Mouse (Mus musculus) heart, postnatal 14 days (tissue): ENCODE results near the gene Psmd1. TPM values are rescaled to one million over a fixed set of nuclear protein-coding genes. Genes with fewer than 3 reads are reported as not detected.

Experiments used
- DNase-seq, 2 experiments: peaks; one replicate each; pipeline ENCODE4 v3.0.0; 2021 to 2022
- intact Hi-C: fragments of 180-260 bp; cut with DNase I; formaldehyde crosslinking; loops from one replicate; pipeline ENCODE4 v1.15.1; 2025
- total RNA-seq, 2 experiments: library from RNA; stranded (reverse); gene quantifications; 2 replicates each; pipeline ENCODE4 v1.2.3; 2021

Gene Psmd1
- total RNA-seq, 2 experiments from 2014 or later: 98.5 to 105 TPM

DNA sequence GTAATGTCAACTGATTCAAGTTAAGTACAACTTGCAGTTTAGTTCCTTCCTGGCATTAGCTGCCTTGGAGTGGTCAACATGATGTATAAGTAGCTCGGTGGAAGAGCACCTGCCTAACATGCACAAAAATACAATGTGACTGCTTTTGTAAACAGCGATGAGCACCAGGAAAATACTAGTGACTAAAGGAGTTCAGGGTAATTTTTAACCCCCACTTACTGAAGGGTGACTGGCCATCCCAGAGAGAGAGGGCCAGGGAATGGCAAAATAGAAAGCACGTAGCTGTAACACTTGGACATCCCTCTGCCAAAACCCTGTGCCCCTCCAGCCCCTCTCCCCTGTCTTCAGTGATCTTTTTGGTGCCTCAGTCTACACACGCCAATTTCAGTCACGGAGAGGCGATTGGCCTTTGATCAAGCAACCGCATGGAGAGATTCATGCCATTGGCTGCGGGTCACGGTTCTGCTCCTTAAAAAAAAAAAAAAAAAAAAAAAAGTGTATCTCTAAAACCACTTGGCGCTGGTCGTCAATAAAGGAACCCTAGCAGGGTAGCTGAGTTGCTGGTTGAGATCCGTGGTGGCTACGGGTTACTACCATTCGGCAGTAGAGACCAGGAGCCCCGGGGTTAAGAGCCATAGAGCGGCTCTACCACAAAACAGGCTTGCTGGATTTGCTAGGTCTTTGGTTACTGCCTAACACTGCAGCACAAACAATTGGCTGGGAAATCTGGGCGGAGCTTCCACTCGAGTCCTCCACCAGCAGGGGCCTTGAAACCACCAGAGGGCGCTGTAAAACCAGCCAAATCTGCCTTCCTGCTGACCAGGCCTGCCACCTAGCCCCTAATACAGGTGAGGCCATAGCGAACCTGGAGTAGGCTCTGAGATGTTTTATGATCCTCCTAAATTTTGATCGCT, 5.1 kb upstream of the Psmd1 start:
- DNase-seq: peak; percentile 91 to 96
- intact Hi-C loops: no loop called here

DNA sequence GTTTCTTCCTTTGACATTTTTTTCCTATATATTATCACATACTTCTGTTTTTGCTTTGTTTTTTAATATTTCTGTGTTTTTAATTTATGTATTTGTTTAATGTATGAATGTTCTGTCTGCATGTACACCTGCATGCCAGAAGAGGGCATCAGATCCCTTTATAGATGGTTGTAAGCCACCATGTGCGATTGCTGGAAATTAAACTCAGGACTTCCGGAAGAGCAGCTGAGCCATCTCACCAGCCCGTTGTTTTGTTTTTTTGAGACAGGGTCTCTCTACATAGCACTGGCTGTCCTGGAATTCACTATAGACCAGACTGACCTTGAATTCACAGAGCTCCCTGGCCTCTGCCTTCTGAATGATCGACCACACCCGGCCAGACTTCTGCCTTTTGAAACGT, 1.7 kb upstream of the Psmd1 start:
- intact Hi-C loops: loop anchor here (5.0 kb wide), 1 partner anchor 80 kb away; no protein-coding TSS in a partner anchor
- DNase-seq: no peak

DNA sequence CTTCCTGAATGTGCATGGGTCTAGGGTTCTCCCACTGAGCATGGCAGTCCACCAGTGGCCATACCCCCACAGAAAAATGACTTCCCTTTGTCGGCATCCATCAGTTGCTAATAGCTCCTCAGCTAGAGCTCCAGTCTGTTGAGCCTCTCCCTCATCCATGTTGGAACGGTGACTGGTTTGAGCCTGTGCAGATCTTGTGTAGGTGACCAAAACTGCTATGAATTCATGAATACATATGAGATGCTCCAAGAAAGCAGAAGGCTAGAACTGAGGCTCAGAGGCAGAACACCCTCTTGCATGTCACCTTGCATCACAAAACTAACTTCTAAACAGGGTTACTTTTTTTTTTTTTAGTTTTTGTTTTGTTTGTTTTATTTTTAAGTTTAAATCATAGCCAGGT, 12.4 kb downstream of the Psmd1 start:
- intact Hi-C loops: no loop called here

DNA sequence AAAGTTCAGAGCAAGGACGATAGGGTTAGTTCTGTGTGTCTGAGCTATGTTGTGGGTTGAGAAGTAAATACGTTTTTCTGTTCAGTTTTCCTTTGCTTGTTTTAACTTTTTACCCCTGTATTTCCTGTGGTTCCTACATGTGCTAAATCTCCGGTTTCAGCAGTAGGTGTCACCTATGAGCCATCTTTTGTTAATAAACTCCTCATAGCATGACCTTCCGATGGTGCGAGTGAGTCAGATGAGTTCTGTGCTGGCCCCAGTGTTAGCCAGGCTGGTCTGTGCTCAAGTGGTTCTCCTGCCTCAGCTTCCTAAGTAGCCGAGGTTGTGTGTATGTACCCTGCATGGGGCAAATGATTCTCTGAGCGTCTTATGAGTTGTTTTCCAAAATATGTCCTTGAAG, 30.2 kb downstream of the Psmd1 start:
- intact Hi-C loops: loop anchor here (10.0 kb wide), 1 partner anchor 250 kb away; no protein-coding TSS in a partner anchor

More for the DNA sequence above, 12.4 kb downstream of the Psmd1 start:
- DNase-seq: no peak

DNA sequence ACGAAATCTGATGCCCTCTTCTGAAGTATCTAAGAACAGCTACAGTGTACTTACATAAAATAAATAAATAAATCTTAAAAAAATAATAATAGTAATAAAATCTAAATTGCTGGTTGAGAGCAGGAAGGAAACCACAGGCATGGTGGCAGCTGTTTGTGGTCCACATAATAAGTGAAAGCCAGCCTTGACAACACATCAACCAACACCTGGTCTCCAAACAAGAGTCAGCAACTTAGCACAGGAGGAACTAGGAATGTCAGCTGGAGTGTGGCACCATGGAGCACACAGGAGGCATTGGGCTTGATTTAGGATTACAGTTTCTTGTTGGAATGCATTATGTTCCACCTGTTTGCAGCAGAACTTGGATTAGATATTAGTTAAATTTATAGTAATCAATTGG, 40.9 kb downstream of the Psmd1 start:
- DNase-seq: no peak
- intact Hi-C loops: no loop called here

More for the DNA sequence above, 30.2 kb downstream of the Psmd1 start:
- DNase-seq: no peak

DNA sequence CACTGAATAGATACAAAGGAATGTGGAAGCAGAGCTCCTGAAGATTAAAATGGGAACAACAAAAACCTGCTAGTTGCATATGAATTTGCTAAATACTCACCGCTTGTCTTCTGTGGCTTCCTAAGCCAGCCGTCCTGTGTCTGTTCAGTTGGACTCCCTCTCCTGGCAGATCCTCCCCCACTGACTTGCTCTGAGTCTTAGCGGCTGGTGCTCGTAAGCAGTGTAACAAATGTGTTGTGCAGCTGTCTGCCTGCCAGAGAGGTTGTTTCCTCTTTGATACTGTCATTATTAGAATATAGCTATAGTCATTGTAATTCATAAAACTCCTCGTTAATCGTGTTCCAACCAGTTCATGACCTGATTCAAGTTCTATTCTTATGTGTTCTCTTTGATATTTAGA, 47.6 kb downstream of the Psmd1 start, which contains the start of gene Htr2b:
Gene Htr2b (minus strand): TSS at position 192 of the 400 bp plus-strand sequence.
- peak; percentile 49 to 66 for DNase-seq

DNA sequence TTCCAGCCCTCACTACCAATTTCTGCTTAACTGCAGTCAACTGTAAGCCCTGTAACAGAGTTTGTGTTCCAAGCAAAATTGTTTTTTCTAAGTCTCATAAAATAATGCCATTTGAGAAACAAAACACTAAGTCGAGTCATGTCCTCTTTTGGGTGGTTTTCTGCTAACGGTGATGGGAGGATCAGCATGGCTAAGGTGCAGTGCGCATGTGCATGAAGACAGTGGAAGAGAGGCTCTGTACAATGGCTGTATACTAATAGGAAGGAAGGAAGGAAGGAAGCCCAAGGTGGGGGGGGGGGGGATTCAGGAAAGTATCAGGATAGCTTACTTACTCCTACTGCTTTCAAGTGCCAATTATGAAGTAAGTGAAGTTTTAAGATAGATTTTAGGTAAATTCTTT, 50.0 kb downstream of the Psmd1 start:
- no peak for DNase-seq
- intact Hi-C loops: no loop called here

More for the DNA sequence above, 47.6 kb downstream of the Psmd1 start, which contains the start of gene Htr2b:
- intact Hi-C loops: no loop called here

DNA sequence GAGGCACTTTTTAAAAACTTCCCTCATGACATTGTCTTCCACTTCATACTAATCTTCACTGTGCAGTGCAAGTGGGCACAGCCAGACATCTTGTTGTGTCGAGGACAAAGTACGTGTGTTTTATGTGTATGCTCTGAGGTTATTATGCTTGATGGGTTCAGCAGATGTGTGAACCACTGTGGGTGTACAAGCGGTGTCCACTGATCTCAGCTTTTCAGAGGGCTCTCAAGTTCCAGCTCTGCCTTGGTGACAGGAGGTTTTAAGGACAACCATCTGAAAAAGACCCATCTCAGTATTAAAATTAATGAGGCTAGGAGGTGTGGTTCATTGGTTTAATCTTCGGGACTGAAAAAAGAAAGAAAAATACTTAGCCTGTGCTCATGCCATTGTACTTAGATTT, 55.4 kb downstream of the Psmd1 start:
- DNase-seq: no peak
- intact Hi-C loops: no loop called here

DNA sequence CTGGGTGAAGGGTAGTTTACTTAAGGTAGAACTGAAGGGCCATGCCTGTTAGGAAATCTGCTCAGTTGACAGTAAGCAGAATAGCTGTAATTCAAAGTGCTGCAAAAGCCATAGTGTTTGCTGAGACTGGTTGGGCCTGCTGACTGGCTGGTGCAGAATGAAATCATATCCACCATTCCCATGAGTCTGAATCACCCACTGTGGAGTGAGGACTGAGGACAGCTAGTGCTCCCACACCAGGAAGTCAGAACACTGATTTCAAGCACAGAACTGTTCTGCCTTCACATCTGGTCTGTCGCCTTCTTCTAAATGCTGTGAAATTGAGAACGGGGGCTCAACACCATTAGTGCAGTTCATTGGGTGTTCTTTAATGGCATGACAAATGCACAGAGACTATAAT, 61.8 kb downstream of the Psmd1 start:
- DNase-seq: no peak
- intact Hi-C loops: no loop called here

DNA sequence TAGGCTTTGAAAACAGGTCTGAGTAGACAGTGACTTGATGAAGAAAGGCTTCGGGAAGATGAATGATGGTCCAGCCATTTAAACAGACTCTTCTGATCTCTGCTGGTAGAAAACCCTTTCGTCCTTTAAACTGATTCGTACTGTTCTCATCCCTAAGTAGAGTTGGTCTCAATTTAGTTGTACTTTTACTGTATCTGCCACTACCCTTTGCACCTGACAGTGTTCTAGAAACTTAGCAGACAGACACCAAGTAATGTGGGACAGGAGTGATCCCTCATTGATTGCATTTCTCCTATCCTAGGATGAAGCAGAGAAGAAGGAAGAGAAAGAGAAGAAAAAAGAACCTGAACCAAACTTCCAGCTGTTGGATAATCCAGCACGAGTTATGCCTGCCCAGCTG, 69.2 kb downstream of the Psmd1 start, which contains the start of gene Gm21972:
Gene Gm21972 (plus strand): TSS at position 301 of the 400 bp plus-strand sequence.
- no peak for DNase-seq
- intact Hi-C loops: no loop called here

DNA sequence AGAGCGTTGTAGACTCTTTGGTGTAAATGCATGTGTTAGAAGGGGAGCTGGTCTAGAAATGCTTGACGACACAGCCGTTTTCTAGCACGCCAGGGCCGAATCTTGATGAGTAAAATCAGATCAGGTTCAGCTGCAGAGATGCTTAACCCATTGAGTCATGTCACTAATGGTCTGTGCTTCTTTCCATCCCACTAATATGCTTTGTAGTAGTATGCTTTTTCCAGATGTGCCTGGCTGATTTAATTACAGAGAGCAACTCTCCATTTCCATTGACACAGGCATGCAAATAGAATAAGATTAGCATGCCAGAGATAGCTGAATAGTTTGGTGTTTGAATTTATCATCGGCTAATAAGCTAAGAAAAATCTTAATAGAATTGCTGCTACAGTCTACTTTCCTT, 71.1 kb downstream of the Psmd1 start:
- no peak for DNase-seq
- intact Hi-C loops: no loop called here

DNA sequence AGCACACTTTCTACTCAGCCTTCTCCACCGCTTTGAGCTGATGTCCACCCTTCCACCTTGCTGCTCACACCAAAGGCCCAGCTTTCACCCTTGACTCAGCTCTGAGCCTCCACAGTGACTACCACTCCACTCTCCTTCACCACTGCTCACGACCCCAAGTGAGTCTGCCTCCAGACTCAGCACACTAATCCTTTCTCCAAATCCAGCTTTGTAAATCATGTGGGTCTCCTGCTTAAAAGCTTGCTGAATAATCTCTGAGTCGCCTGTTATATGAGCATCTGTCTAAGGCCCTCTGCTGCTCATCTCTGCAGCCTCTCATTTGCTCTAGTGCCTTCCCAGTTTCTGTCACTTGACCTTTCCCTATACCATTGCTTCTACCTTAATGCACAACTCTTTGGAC, 76.9 kb downstream of the Psmd1 start:
- intact Hi-C loops: loop anchor here (5.0 kb wide), 1 partner anchor 79 kb away; the partner anchor contains the start of gene Psmd1
- DNase-seq: no peak

DNA sequence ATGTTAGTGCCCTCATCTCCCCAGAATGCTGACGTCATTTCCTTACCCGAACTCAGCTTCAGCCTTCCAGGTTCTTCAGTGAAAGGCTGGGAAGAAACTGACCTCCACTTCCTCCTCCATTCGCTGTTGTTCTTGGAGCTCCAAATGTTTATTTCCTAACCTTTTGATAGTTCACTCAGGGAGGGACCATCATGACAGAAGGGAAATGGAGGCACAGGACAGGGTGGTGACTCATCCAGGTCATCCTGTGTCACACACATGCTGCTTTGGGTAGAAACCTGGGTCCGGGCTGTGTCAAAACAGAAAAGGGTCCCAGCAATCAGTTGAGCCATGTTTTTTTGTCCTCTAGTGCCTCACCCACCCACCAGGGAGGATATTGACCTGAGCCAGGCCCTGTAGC, 79.0 kb downstream of the Psmd1 start:
- intact Hi-C loops: loop anchor here (5.0 kb wide), 1 partner anchor 81 kb away; the partner anchor contains the start of gene Psmd1
- no peak for DNase-seq

DNA sequence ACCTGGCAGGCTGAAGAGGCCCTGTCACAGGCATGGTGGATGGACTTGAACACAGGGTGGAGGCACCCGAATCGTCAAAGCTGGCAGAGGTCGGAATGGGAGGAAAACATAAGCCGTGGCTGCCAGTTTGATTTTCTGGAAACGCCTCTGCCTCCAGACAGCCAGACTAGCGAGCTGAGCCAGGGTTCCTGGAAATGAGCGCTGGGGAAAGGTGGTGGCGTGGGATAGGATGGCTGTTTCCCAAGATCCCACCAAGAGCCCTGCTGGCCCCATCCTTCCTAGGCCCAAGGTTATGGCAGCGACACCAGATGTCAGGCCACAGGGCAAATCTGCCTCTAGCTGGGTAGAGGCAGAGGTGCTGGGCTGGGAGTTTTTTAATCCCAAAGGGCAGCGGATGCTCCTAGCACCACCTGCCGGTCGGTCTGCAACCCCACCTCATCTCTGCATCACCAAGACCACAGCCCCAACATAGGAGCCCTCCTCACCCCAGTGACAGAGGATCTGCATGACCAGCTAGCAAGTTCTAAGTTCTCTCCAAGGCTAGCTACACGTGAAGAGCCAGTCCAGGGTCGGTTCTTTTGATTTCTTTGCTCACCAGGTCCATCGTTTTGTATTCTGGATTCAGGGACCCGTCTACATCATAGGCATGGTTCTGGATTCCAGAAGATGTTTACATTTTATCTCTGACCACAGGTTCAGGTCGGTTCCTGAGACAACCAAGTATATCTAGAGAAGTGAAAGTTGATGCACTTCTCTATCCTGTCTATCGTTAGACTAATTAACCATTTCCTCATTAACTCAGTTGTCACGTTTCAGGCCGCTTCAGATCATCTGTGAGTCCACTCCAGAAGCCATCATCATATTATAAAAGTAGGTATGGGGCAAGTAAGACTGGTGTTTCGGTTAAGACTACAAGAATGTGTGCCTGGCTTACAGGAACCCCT, 80.1 kb downstream of the Psmd1 start:
- intact Hi-C loops: loop anchor here (5.0 kb wide), 1 partner anchor 82 kb away; the partner anchor contains the start of gene Psmd1
- DNase-seq: peak in 1 of 2 experiments; percentile 10

DNA sequence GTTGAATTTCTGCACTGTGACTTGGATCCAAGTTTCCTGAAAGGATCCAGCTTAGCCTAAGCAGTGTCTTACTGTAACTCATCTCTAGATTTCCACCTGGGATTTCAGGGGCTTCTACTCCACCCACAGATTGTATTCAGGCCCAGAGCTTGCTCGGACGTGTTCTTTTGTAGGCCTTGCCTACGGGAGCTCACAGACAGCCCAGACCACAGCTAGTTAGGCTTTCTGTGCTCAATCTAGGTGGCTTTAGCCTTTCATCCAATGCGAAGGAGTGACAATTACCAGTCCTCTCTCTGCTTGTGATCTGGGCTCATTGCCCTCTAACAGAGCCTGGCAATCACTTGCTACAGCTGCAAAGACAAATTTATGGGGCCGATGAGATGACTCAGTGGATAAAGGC, 82.1 kb downstream of the Psmd1 start:
- intact Hi-C loops: no loop called here
- no peak for DNase-seq

DNA sequence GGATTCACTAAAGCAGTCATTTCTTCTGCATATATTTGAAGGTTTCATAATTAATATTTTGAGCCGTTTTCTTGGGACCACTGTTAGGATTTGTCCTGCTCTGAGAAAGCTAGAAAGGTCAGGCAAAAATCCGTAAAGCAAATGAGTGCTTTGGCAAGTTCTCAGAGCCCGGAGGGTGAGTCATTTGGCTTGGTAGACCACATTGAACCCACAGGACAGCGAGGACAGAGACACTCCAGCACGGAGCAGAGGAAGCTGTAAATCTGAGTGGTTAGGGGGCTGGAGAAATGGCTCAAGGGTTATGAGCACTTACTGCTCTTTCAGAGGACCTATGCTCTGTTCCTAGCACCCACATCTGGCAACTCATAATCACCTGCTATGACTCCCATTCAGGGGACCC, 83.4 kb downstream of the Psmd1 start:
- peak in 1 of 2 experiments; percentile 7 for DNase-seq
- intact Hi-C loops: no loop called here

DNA sequence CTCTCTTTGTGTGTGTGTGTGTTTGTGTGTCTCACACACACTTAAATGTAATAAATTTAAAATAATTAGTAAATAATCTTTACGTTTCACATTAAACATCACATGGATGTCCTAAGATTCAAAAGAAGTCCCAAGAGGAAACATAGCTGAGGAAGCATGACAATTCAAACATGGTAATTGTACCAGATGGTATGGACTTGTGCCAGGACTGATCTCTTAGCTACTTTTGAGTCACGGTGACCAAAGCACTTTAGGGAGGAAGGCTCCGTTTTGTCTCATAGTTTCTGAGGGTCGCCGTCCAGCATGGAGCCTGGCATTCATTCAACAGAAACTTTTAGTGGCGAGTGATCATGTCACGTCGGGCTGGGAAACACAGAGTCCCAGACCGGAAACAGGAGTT, 84.0 kb downstream of the Psmd1 start:
- no peak for DNase-seq
- intact Hi-C loops: no loop called here

DNA sequence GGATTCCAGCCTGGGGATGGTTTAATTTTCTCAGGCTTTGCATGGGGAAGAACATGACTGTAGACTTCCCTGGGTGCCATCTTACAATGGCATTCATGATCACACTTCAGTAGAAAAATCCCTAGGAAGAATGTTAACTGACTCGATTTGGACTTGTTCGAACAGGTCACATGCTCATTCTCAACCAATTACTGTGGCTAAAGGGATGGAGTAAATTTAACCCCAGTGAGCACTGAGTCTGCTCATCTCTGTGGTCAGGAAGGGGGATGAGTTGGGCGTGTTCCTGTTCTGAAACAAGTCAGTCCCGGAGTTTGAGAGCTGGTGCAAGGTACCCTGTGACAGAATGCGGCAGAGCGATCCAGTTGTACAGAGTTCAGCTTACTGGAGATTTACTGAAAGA, 86.7 kb downstream of the Psmd1 start:
- DNase-seq: no peak
- intact Hi-C loops: no loop called here

DNA sequence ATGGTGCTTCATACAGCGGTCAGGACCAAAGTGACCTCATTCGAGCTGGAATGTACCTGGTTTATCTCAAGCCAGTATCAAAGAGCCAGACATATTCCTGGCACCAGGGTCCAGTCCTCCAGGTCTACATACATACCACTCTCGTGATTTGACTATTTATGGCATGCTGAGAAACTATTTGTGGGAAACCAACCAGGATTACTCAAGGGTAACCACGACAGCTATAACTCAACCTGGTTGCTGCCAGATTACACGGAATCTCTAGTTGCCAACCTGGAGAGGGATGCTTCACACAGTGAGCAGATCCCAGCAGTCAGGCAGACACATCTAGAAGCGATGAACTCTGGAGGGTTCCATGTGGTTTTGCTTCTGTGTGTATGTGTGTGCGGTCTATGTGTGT, 87.2 kb downstream of the Psmd1 start:
- intact Hi-C loops: no loop called here
- DNase-seq: no peak

DNA sequence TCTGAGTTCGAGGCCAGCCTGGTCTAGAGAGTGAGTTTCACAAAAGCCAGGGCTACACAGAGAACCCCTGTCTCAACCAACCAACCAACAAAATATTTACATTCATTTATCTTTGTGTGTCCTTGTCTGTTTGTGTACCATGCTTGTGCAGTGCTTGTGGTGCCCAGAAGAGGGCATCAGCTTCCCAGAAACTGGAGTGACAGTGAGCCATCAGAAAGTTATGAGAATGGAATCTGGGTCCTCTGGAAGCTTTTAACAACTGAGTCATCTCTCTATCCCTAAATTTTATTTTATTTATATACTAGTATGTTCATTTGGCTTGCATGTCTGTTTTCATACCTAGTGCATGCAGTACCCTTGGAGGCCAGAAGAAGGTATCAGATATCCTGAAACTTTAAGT, 88.4 kb downstream of the Psmd1 start:
- intact Hi-C loops: no loop called here
- DNase-seq: peak in 1 of 2 experiments; percentile 6
